Mouse (Mus musculus): ENCODE data around the gene Tm9sf3. TPM values are rescaled to one million over a fixed set of nuclear protein-coding genes. Genes with fewer than 3 reads are reported as not detected.
A peak's percentile ranks its signal among the peaks of the same experiment; 100 is the strongest.
"Not testable (repeated sequence)": the region's sequence is repeated elsewhere in the genome, so short reads cannot be mapped to it uniquely, and the experiment has no call there.

Tm9sf3 gene
- 105 and 115 TPM in 2 replicates for polyA plus RNA-seq (2015; fragmentation: Nextera tagmentation; extraction: Ambion mirVana)

DNA sequence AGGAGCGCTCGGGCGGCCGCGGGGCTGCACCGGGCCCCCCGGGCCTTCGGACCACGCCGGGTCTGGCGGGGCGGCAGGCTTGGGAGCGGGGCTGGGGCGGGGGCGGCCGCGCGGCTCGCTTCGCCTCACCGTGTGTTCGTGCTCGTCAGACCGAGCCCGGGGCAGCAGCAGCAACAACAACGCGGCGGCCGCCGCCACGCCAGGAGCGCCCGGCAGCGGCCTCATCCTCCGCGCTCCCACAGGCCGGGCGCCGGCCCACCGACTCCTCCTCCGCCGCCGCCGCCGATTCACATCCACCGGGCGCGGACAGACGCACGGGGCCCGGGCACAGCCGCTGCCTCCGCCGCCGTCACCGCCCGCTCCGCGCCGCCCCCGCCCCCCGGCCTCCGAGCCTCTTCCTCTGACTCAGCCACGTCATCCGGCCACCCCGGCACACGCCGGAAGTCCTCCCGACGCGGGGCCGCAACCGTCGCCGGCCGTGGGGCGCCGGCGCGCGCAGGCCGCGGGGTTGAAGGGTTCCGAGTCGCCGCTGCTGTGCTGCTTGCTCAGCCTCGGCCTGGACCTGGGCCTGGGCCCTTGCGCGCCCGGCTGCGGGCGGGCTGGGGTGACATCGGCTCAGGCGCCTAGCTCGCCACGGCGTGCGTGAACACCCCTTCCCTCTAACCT lies at the start of gene Tm9sf3:
Gene Tm9sf3 (minus strand): TSS at position 368 of the 666 bp plus-strand sequence.
- H3K4me3 ChIP-seq, result peak within 1 kb of the TSS; percentile 96
- no peaks in the 10 kb centered on the region for H3K9me3 ChIP-seq
- peak within 1 kb of the TSS; percentile 85 for H3K4me2 ChIP-seq
- peak within 1 kb of the TSS; percentile 97 for H3K9ac ChIP-seq
- WGBS, result under 1% methylated on average over 61 of the region's 98 CpGs
- peak; percentile 96 for ATAC-seq (ENCODE audit: low read depth)
- no peaks in the 10 kb centered on the region for H3K27me3 ChIP-seq
- H3K36me3 ChIP-seq, result no peaks in the 10 kb centered on the region
- H3K4me1 ChIP-seq (replicated peaks), result peaks cover 40% of the 10 kb centered on the region
- peak within 1 kb of the TSS; percentile 98 for H3K27ac ChIP-seq (replicated peaks)

DNA sequence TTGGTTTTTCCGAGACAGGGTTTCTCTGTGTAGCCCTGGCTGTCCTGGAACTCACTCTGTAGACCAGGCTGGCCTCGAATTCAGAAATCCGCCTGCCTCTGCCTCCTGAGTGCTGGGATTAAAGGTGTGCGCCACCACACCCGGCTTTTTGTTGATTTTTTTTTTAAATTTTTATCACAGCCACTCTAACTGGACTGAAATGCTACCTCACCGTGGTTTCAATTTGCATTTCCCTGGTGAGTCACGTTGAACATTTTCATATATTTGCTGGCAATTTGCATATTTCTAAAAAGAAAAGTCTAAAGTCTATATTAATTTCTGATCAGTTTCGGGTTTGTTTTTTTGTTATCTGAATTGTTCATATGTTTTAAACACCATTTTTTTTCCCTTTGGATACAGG lies 48.8 kb upstream of the Tm9sf3 start:
- 87% methylated on average over 8 of the region's 8 CpGs for WGBS

DNA sequence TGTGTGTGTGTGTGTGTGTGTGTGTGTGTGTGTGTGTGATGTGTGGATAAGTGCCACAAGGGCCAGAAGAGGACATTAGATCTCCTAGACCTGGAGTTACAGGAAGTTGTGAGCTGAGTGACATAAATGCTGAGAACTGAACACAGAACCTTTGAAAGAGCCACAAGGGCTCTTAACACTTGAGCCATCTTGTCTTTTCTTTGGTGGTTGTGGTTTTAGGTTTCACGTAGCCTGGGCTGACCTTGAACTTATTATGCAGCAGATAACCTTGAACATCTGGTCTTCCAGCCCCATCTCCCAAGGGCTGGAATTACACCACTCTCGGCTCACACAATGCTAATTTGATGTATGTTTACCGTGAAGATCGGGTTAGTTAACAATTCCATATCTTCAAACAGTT lies 48.2 kb upstream of the Tm9sf3 start:
- 70% methylated on average over 4 of the region's 4 CpGs for WGBS

More for the DNA sequence above, 48.8 kb upstream of the Tm9sf3 start:
- not testable (repeated sequence) for H3K4me3 ChIP-seq; ATAC-seq (ENCODE audit: low read depth); H3K36me3 ChIP-seq; H3K4me2 ChIP-seq; H3K27ac ChIP-seq (replicated peaks); H3K9me3 ChIP-seq; H3K9ac ChIP-seq
- peaks cover 12% of the 10 kb centered on the region for H3K4me1 ChIP-seq (replicated peaks)
- H3K27me3 ChIP-seq, result peaks cover 12% of the 10 kb centered on the region; the same call in 1 of the 2 replicates

DNA sequence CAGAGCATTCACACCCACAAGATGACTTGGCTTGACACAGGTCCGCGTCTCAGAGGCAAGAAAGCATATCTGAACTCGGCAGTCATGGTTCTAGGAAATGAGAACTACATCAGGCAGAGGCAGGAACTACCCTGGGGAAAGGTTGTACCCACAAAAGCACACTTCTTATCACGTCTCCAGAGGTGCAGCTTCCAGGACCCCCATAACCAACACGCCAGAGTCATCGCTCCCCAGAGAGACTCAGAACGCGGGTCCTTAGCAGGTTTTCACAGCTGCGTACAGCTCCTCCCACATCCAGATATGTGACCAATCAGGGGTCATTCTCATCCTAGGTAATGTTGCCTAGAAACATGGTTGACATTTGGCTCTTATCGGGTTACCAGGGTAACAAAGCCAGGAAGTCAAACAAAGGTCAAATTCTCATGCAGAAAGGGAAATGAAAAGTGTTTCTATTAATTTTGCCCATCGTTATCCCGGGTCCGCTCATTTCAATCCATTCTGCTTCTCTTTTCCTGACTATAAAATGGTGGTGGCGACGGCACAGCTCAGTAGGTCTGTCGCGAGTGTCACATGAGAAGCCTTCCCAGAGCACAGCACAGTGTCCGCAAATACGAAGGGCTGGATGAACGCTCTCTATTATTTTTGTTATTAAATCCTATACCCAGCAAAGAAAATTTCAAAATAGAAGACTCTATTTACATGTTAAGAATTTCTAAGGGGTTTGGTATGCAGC lies 47.3 kb upstream of the Tm9sf3 start:
- H3K36me3 ChIP-seq, result no peaks in the 10 kb centered on the region
- H3K9ac ChIP-seq, result peak overlapping the region; percentile 49; the same call in 1 of the 2 replicates

More for the DNA sequence above, 48.2 kb upstream of the Tm9sf3 start:
- no peak overlapping the region for H3K27ac ChIP-seq (replicated peaks)
- no peak overlapping the region for H3K4me3 ChIP-seq
- no peaks in the 10 kb centered on the region for H3K9me3 ChIP-seq
- no peaks in the 10 kb centered on the region for H3K36me3 ChIP-seq
- ATAC-seq (ENCODE audit: low read depth), result no peak
- H3K27me3 ChIP-seq, result peaks cover 12% of the 10 kb centered on the region; the same call in 1 of the 2 replicates
- H3K9ac ChIP-seq, result no peak overlapping the region
- no peak overlapping the region for H3K4me2 ChIP-seq
- H3K4me1 ChIP-seq (replicated peaks), result peaks cover 8% of the 10 kb centered on the region

DNA sequence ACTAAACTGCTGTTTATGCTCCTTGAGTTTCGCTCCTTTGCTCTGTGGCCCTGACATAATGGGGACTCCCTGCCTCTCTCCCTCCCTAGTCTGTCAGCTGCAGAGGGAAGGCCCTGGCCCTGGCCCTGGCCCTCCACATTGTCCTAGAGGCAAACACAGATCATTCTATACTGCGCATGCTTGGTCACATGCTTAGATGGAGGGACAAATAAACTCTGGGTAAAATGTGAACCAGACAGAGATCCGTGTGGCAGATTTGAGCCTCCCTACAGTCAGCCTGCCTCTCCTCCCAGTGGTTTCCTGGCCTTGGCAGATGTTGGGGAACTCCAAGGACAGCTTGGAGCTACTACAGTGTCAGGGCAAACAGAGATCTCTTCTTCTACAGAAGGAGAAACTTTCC lies 40.1 kb upstream of the Tm9sf3 start:
- H3K9ac ChIP-seq, result no peak overlapping the region
- H3K27ac ChIP-seq (replicated peaks), result no peak overlapping the region
- no peak overlapping the region for H3K4me2 ChIP-seq
- H3K36me3 ChIP-seq, result no peaks in the 10 kb centered on the region
- H3K9me3 ChIP-seq, result no peaks in the 10 kb centered on the region
- H3K4me1 ChIP-seq (replicated peaks), result peaks cover 13% of the 10 kb centered on the region
- H3K4me3 ChIP-seq, result no peak overlapping the region
- no peak for ATAC-seq (ENCODE audit: low read depth)
- H3K27me3 ChIP-seq, result no peaks in the 10 kb centered on the region
- WGBS, result 68% methylated on average over 3 of the region's 3 CpGs

More for the DNA sequence above, 47.3 kb upstream of the Tm9sf3 start:
- Histone ChIP-seq H3K9me3 (no peaks in the 10 kb centered on the region), H3K4me3 (peak overlapping the region; percentile 39), H3K27ac (replicated peaks) (peak overlapping the region; percentile 40; the same call in 1 of the 2 replicates), H3K27me3 (peaks cover 8% of the 10 kb centered on the region; the same call in 1 of the 2 replicates), H3K4me1 (replicated peaks) (peaks cover 8% of the 10 kb centered on the region), H3K4me2 (peak overlapping the region; percentile 62)
- 21% methylated on average over 20 of the region's 20 CpGs for WGBS
- ATAC-seq (ENCODE audit: low read depth), result peak; percentile 88

DNA sequence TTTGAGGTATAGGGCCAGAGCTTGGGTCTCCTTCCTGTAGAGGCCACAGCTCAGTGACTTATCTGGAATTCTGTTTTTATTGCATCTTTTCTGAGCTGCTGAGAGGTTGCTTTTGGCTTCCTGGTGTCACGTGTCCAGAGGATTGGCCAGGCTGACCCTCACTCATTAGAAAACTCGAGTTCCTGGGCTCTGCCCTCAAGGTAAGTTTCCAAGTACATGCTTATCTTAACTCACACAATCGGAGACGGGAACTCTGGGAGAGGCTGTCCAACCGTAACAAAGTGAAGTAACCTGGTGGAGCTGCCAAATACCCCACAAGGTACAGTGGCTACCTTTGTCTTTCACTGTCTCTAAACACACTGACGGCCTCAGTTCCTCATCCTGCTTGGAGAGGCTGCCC lies 39.6 kb upstream of the Tm9sf3 start:
- ATAC-seq (ENCODE audit: low read depth), result no peak
- 75% methylated on average over 6 of the region's 6 CpGs for WGBS
- H3K27ac ChIP-seq (replicated peaks), result no peak overlapping the region
- no peaks in the 10 kb centered on the region for H3K9me3 ChIP-seq
- H3K4me2 ChIP-seq, result no peak overlapping the region
- peaks cover 13% of the 10 kb centered on the region for H3K4me1 ChIP-seq (replicated peaks)
- H3K4me3 ChIP-seq, result no peak overlapping the region
- no peak overlapping the region for H3K9ac ChIP-seq
- H3K27me3 ChIP-seq, result no peaks in the 10 kb centered on the region
- H3K36me3 ChIP-seq, result no peaks in the 10 kb centered on the region

DNA sequence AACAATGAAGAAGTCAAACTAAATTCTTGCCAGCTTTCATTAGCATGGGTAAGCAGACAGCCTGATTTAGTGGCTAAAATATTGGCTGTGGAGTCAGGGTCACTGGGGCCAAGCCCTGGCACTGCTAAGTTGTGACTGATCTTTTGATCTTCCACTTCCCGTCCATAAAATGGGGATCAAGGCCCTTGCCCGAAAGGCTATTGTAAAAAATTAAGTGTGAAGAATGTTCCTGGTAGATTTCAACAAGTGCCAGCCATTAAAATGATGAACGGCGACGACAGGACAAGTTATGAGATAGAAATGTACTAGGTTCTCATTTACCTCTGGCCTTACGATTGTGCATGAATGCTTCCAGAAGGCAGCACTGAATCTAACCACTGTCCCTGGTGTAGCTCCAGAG lies 38.1 kb upstream of the Tm9sf3 start:
- no peaks in the 10 kb centered on the region for H3K36me3 ChIP-seq
- H3K9ac ChIP-seq, result no peak overlapping the region
- H3K4me1 ChIP-seq (replicated peaks), result peaks cover 13% of the 10 kb centered on the region
- H3K27me3 ChIP-seq, result no peaks in the 10 kb centered on the region
- no peaks in the 10 kb centered on the region for H3K9me3 ChIP-seq
- 48% methylated on average over 6 of the region's 6 CpGs for WGBS
- ATAC-seq (ENCODE audit: low read depth), result no peak
- no peak overlapping the region for H3K4me3 ChIP-seq
- H3K4me2 ChIP-seq, result no peak overlapping the region
- no peak overlapping the region for H3K27ac ChIP-seq (replicated peaks)

DNA sequence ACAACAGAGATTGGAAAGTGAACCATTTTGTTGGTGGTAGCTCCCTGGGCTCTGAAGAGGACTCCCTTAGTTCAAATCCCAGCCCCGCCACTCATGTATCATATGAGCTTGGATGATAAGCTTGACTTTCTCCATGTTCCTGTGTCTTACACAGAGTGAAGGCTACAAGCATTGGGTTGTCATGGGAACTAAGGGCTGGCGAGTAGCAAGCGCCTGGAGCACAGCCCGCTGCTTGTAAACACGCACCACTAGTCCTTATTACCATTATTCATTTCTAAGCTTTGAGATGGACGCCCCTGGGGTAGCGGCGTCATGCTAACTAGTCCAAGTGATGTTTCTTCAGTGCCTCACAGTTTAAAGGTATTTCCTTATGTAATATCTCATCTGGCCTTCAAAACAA lies 35.6 kb upstream of the Tm9sf3 start:
- 81% methylated on average over 8 of the region's 8 CpGs for WGBS
- no peaks in the 10 kb centered on the region for H3K27me3 ChIP-seq
- peaks cover 13% of the 10 kb centered on the region for H3K4me1 ChIP-seq (replicated peaks)
- H3K9me3 ChIP-seq, result no peaks in the 10 kb centered on the region
- H3K4me2 ChIP-seq, result no peak overlapping the region
- no peaks in the 10 kb centered on the region for H3K36me3 ChIP-seq
- no peak overlapping the region for H3K4me3 ChIP-seq
- no peak overlapping the region for H3K27ac ChIP-seq (replicated peaks)
- ATAC-seq (ENCODE audit: low read depth), result no peak
- H3K9ac ChIP-seq, result no peak overlapping the region

DNA sequence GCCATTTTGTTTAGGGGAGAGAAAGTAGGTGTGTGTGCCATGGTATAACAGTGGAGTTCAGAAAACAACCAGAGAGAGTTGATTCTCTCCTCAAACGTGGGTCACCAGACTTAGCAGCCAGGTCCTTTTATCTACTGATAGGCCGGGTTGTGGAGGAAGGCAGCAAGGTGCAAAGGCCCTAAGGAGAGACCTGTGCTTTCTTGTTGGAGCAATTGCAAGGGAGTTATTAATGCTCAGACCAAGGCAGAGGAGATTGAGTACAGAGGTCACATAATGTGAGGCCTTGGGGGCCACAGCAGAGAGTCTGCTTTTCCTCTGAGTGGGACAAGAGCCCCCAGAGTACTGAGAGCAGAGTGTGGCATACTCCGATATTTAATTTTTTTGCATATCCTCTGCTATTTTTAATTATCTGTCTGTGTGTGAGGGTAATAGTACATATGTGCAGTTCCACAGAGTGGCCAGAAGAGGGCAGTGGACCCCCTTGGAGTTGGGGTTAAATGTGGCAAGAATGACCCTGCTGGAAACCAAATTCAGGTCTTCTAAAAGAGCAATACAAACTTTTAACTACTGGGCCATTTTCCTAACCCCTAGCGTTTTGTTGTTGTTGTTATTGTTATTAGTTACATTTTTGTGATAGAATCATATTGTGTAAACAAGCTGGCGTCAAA lies 27.3 kb upstream of the Tm9sf3 start:
- WGBS, result 70% methylated on average over 5 of the region's 5 CpGs
- H3K27ac ChIP-seq (replicated peaks), result no peak overlapping the region
- no peak overlapping the region for H3K4me3 ChIP-seq
- no peak overlapping the region for H3K4me2 ChIP-seq
- H3K9me3 ChIP-seq, result no peaks in the 10 kb centered on the region
- no peaks in the 10 kb centered on the region for H3K4me1 ChIP-seq (replicated peaks)
- H3K27me3 ChIP-seq, result no peaks in the 10 kb centered on the region
- no peak overlapping the region for H3K9ac ChIP-seq
- H3K36me3 ChIP-seq, result no peaks in the 10 kb centered on the region
- no peak for ATAC-seq (ENCODE audit: low read depth)

DNA sequence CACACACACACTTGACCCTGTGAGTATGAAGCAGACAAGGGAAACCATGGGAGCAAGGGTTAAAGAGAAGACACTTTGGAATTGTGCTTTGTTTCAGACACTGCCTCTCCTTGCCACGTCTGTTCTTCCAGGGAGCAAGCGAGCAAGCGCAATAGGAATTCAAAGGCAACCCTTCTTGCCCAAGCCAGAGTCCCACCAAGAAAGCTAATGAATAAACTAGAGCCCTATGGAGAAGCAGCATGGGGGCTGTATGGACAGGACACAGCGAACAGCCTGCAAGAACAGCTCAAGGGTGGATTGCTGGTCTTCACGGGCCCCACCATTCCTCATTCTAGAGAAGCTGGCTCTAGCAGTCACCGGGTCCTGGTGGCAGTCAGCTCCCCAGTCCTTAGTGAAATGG lies 24.8 kb upstream of the Tm9sf3 start:
- Histone ChIP-seq H3K27me3 (no peaks in the 10 kb centered on the region), H3K9me3 (no peaks in the 10 kb centered on the region), H3K4me1 (replicated peaks) (peaks cover 13% of the 10 kb centered on the region), H3K4me3 (no peak overlapping the region), H3K4me2 (no peak overlapping the region), H3K9ac (no peak overlapping the region), H3K27ac (replicated peaks) (no peak overlapping the region), H3K36me3 (no peaks in the 10 kb centered on the region)
- ATAC-seq (ENCODE audit: low read depth), result no peak
- 61% methylated on average over 6 of the region's 6 CpGs for WGBS

DNA sequence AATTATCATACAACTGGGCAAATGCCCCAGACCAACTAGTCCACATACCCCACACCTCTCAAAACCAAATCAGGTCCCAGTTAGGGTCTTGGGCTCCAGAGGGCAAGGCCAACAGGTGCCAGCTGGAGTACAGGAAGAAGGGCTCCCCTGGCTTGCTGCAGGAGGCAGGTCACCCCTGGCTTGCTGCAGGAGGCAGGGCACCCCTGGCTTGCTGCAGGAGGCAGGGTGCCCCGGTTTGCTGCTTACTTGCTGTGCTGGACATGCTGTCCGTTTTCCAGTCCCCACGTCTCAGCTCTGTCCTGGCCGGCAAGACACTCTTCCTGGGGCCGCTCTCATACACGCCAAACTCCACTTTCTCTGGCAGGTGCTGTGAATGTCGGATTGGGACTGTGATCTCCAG lies 23.4 kb upstream of the Tm9sf3 start:
- H3K36me3 ChIP-seq, result no peaks in the 10 kb centered on the region
- H3K4me2 ChIP-seq, result no peak overlapping the region
- H3K9ac ChIP-seq, result no peak overlapping the region
- H3K27me3 ChIP-seq, result no peaks in the 10 kb centered on the region
- H3K9me3 ChIP-seq, result no peaks in the 10 kb centered on the region
- no peak for ATAC-seq (ENCODE audit: low read depth)
- H3K27ac ChIP-seq (replicated peaks), result no peak overlapping the region
- WGBS, result 87% methylated on average over 7 of the region's 7 CpGs
- peaks cover 13% of the 10 kb centered on the region for H3K4me1 ChIP-seq (replicated peaks)
- no peak overlapping the region for H3K4me3 ChIP-seq

DNA sequence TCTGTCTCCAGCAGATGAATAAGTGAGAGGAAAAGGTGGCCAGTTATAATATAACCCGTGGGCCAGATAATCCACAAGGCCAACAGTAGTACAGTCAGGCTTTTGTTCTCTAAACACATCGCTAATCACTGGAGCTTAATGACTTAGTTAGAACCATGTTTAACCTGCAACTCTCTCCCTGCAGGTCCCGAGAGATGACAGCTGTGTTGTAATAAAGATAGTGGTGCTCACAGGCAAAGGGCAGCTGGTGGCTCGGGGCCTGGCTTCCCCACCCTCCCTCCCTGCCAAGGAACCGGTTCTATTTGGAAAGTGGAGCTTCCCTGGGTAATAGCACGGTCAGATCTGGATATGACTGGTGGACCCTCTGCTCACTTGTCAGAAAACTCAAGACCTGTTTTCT lies 20.7 kb upstream of the Tm9sf3 start:
- Histone ChIP-seq H3K4me1 (replicated peaks) (peaks cover 13% of the 10 kb centered on the region), H3K9ac (no peak overlapping the region), H3K9me3 (no peaks in the 10 kb centered on the region), H3K27ac (replicated peaks) (no peak overlapping the region), H3K27me3 (no peaks in the 10 kb centered on the region), H3K36me3 (no peaks in the 10 kb centered on the region), H3K4me3 (no peak overlapping the region), H3K4me2 (no peak overlapping the region)
- ATAC-seq (ENCODE audit: low read depth), result no peak
- WGBS, result 49% methylated on average over 6 of the region's 6 CpGs

All from neural tube, embryonic 13.5 days (tissue).